Mouse (Mus musculus) stomach, postnatal 0 days (tissue): ENCODE results near the gene Fyb.

ENCODE experiments used
- CTCF ChIP-seq: IDR thresholded peaks from 2 replicates; pipeline ENCODE4 v1.5.1; 2016; ENCODE audit warnings: antibody characterized with exemption, low read depth, mild to moderate bottlenecking, moderate library complexity
- EP300 ChIP-seq: optimal IDR thresholded peaks from 2 replicates; pipeline ENCODE3; 2016; ENCODE audit warnings: antibody characterized with exemption

GRCm38 (mm10) chr15:6710341-6710740 is 187.7 kb downstream of the Fyb start:
- no peak for TF ChIP-seq EP300
- TF ChIP-seq CTCF = no peak
